Mouse (Mus musculus) brain, embryonic 14.5 days (tissue): Measurements from ENCODE around the gene Tas1r2. TPM values are rescaled to one million over a fixed set of nuclear protein-coding genes. Genes with fewer than 3 reads are reported as not detected.

Source experiments
- DNase-seq: peaks from one replicate; pipeline ENCODE4 v3.0.0-alpha.2; 2011; ENCODE audit warnings: low read depth
- CTCF ChIP-seq: fragments of 200-500 bp; IDR thresholded peaks from 2 replicates; pipeline ENCODE4 v1.5.1; 2012; ENCODE audit warnings: inconsistent platforms, mild to moderate bottlenecking, moderate library complexity, borderline replicate concordance; ENCODE audit not compliant: insufficient read depth, insufficient read length; ENCODE audit errors: extremely low read depth
- POLR2A ChIP-seq: fragments of 200-500 bp; IDR thresholded peaks from 2 replicates; pipeline ENCODE4 v1.6.1; 2012; ENCODE audit warnings: mild to moderate bottlenecking, inconsistent platforms, borderline replicate concordance; ENCODE audit not compliant: poor library complexity, insufficient read depth, insufficient read length, severe bottlenecking; ENCODE audit errors: extremely low read depth
- polyA plus RNA-seq: library from polyadenylated mRNA; depleted of rRNA; stranded (reverse); fragments of >200 nt; gene quantifications from 2 replicates; pipeline ENCODE4 v1.2.3, GENCODE M21; 2012

Gene Tas1r2
- polyA plus RNA-seq, 1 experiment: 0.04 TPM

DNA sequence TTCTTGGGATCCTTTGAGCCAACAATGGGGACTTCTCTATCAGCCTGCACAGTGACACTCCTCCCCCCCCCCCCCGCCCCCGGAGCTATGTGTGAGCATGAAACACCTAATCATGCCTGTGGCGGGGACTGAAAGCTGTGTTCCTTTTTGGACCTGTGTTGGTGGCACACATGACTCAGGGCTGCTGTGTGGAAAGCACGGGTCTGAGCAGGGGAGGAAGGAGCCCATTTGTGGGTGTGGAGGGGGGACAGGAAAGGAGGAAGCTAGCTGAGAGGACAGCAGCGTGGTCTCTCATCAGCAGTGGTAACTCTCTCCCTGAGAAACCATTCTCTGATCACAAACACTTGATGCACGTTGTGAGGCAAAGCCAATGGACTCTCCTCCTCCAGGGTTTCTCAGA, 12.6 kb upstream of the Tas1r2 start:
- TF ChIP-seq CTCF (no peak), POLR2A (no peak)
- DNase-seq: no peak

GRCm38 (mm10) chr4:139641829-139642425, 11.4 kb upstream of the Tas1r2 start:
- TF ChIP-seq CTCF: no peak
- no peak for TF ChIP-seq POLR2A
- peak; percentile 76 for DNase-seq

GRCm38 (mm10) chr4:139643972-139644371, 9.4 kb upstream of the Tas1r2 start:
- peak; percentile 87 for DNase-seq
- TF ChIP-seq CTCF: peak; percentile 99
- TF ChIP-seq POLR2A: no peak

- TF ChIP-seq CTCF: peak; percentile 53; the same call in 1 of the 2 replicates
- TF ChIP-seq POLR2A: no peak
- no peak for DNase-seq
Measured at GRCm38 (mm10) chr4:139646916-139647315, 6.4 kb upstream of the Tas1r2 start.

- no peak for TF ChIP-seq POLR2A
- no peak for TF ChIP-seq CTCF
- no peak for DNase-seq
Measured at GRCm38 (mm10) chr4:139650086-139650743, 3.1 kb upstream of the Tas1r2 start.

GRCm38 (mm10) chr4:139650907-139651306, 2.4 kb upstream of the Tas1r2 start:
- no peak for DNase-seq

DNA sequence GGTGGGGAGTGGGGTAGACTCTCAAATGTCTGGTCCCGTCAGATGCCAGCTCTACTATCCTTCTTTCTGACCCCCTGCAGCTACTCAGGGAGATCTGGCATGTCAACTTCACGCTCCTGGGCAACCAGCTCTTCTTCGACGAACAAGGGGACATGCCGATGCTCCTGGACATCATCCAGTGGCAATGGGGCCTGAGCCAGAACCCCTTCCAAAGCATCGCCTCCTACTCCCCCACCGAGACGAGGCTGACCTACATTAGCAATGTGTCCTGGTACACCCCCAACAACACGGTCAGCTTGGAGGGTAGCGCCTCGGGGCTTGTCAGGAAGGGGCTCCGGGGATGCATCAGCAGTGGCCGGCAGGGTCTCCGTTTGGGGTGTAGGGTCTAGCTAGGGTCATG, 8.6 kb downstream of the Tas1r2 start:
- peak; percentile 15 for DNase-seq
- TF ChIP-seq CTCF (no peak), POLR2A (no peak)

More at GRCm38 (mm10) chr4:139650907-139651306, 2.4 kb upstream of the Tas1r2 start:
- TF ChIP-seq CTCF (no peak), POLR2A (no peak)

- TF ChIP-seq CTCF (no peak), POLR2A (no peak)
- DNase-seq: peak; percentile 79
Measured at GRCm38 (mm10) chr4:139667632-139668031, 14.3 kb downstream of the Tas1r2 start.

- DNase-seq: peak; percentile 67
- TF ChIP-seq CTCF: peak; percentile 96
- no peak for TF ChIP-seq POLR2A
Measured at GRCm38 (mm10) chr4:139669847-139670246, 16.5 kb downstream of the Tas1r2 start.

DNA sequence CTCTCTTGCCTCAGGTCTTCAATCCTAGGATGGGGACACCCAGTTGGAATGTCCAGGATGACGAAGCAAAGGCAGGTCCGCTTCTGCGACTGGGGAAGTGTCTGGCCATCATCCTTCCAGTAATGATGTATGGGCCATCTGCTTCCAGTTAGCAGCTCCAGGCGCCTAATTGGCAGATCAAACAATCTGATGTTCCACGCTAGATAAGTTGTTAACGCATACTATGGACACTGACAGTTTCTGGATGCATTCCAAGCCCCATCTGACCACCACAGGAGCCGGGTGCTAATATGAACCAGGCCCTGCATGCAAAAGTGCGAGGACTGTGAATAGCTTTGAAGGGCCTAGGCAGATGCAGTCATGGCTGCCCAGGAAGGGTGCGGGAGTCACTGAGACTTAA, 22.4 kb downstream of the Tas1r2 start:
- TF ChIP-seq POLR2A (no peak), CTCF (no peak)

DNA sequence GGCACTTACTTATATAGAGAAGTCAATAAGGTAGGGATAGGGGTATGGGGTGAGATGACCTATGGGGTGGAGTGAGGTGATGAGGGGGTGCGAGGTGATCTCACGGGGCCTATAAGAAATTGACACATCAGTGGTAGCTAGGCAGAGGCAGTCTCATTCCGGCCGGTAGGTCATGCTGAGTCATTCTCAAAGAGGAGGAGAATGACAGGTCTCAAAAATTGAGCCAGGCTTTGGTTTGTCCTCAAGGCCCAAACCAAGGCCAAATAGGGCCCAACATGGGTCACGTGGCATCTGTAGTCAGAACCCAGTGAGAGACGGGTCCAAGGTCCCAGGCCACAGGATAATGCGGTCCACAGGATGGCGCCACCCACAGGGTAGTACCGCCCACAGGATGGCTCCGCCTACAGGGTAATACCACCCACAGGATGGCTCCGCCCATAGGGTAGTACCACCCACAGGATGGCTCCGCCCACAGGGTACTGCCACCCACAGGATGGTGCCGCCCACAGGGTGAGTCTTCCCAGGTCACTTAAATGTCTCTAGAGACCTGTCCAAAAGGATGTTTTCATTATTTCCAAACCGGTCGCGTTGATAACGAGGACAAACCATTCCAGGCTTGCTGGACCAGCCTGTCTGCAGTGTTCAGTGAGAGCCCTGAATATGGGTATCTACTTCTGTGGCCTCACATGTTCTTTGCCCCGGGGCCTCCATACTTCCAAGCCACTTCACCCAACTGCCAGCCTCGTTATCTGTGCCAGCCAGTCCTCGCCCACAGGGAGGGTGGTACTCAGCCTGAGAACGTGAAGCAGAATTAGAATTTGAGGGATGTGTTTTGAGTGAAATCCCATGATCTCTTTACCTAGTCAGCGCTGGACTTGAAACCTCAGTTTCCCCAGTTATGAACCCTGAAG, 30.6 kb downstream of the Tas1r2 start:
- TF ChIP-seq CTCF: no peak
- DNase-seq: no peak

More for the DNA sequence above, 22.4 kb downstream of the Tas1r2 start:
- DNase-seq: peak; percentile 81

- DNase-seq: peak; percentile 67
- TF ChIP-seq POLR2A (no peak), CTCF (peak; percentile 81)
Measured at GRCm38 (mm10) chr4:139684639-139685017, 31.3 kb downstream of the Tas1r2 start.

DNA sequence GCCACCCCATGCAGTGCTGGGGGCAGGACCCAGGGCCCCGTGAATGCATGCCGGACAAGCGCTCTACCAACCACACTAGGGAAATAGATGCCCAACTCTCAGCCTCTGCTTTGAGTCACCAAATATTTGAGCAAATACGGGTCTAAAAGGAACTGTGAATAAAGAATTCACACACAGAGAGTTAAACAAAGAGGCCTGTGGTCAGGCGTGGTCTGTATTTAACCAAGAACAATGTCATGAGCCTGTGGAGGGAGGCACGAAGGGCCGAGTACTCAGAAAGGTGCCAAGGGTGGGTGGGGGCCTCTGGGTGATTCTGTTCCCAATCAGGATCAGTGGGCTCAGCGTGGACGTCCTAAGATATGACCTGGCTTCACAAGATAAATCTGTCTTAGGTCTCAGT, 34.7 kb downstream of the Tas1r2 start:
- TF ChIP-seq POLR2A: no peak
- no peak for TF ChIP-seq CTCF
- no peak for DNase-seq
